Mouse (Mus musculus): ENCODE data around the gene Nbea. TPM values are rescaled to one million over a fixed set of nuclear protein-coding genes. Genes with fewer than 3 reads are reported as not detected.

Gene Nbea
- polyA plus RNA-seq, 1 experiment: 0.20 TPM

DNA sequence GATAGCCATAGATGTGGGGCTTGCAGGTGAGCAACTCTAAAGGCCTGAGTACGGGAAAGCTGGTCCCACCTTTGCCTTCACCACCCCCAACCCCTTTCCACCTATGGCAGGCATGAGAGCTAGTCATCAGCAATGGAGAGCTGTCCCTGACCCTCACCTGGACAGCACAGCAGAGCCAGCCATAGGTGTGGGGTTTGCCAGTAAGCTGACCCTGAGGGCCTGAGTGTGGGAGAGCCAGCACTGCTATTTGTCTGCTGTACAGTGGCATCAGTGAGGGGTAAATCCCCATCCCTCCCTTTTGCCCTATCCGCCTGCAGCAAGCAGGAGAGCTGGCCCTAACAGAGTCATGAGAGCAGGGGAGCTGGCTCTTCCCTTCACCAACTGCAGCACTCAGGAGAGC is 25.6 kb downstream of the Nbea start:
- H3K4me3 ChIP-seq (replicated peaks): no peak overlapping the region
- no peaks in the 10 kb centered on the region for H3K27me3 ChIP-seq (replicated peaks)
- peaks cover 17% of the 10 kb centered on the region for H3K9me3 ChIP-seq
- H3K36me3 ChIP-seq (replicated peaks; ENCODE audit: low read length): no peaks in the 10 kb centered on the region
- TF ChIP-seq GATA1 (IDR thresholded peaks at IDR 0.05; ENCODE audit: borderline replicate concordance, low read length) (no peak), FLI1 (IDR thresholded peaks at IDR 0.05; ENCODE audit: low read length) (no peak)
- H3K4me1 ChIP-seq: no peaks in the 10 kb centered on the region

DNA sequence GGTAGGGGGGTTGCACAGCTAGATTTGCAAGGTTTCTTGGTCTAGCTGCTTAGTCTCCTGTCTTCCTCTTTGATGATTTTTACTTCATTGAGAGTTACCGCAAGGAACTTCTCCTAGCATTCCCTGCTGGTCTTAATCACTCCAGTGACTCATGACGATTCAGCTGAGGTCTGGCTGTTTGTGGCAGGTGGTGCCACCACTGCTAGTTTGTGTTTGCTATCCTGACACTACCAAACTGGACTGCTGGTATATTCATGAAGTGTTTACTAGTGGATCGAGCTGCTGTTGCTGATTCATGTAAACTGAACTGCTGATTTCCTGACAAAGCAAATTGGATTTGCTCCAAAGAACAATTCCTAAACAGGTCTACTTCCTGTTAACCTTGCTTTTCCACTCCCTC is 56.8 kb downstream of the Nbea start:
- no peaks in the 10 kb centered on the region for H3K27me3 ChIP-seq (replicated peaks)
- no peak overlapping the region for H3K4me3 ChIP-seq (replicated peaks)
- no peaks in the 10 kb centered on the region for H3K36me3 ChIP-seq (replicated peaks; ENCODE audit: low read length)
- no peaks in the 10 kb centered on the region for H3K4me1 ChIP-seq
- H3K9me3 ChIP-seq: peaks cover 22% of the 10 kb centered on the region
- TF ChIP-seq FLI1 (IDR thresholded peaks at IDR 0.05; ENCODE audit: low read length) (no peak), GATA1 (IDR thresholded peaks at IDR 0.05; ENCODE audit: borderline replicate concordance, low read length) (no peak)

DNA sequence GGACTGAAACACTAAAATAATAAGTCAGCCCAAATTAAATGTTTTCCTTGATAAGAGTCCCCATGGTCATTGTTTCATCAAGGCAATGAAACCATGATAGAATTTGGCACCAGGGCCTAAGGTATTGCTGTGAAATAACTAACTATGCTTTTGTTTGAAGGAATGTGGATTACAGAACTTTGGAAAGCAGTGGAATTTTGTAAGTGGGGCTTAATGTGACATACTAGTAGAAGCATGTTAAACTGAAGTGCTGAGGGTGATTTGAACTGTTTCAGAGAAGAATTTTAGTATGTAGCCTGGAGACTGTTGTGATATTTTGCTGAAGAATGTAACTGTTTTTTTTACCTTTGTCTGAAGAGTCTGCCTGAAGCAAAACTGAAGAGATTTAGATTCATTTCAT is 66.9 kb downstream of the Nbea start:
- no peak for TF ChIP-seq FLI1 (IDR thresholded peaks at IDR 0.05; ENCODE audit: low read length)
- no peak for TF ChIP-seq GATA1 (IDR thresholded peaks at IDR 0.05; ENCODE audit: borderline replicate concordance, low read length)
- no peak overlapping the region for H3K4me3 ChIP-seq (replicated peaks)
- H3K9me3 ChIP-seq: peaks cover 6% of the 10 kb centered on the region

DNA sequence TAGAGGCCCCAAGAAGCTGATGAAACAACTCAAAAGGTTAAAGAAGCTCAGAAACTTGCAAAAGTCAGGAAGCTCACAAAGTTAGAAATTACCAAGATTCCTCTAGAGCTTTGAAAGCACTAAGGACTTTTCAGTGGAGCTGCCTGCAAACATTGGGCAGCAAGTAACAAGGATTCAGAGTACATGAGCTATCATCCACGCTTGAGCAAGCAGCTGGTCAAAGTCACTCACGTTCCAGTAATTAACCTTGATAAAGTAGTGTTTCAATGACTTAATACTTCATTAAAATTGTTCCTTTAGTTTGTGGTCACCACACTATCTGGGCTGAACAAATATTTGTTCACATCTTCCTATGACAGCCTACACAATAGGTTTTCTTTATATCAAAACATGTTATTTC is 75.4 kb downstream of the Nbea start:
- TF ChIP-seq FLI1 (IDR thresholded peaks at IDR 0.05; ENCODE audit: low read length): no peak
- no peak for TF ChIP-seq GATA1 (IDR thresholded peaks at IDR 0.05; ENCODE audit: borderline replicate concordance, low read length)
- no peaks in the 10 kb centered on the region for H3K27me3 ChIP-seq (replicated peaks)
- H3K36me3 ChIP-seq (replicated peaks; ENCODE audit: low read length): no peaks in the 10 kb centered on the region
- no peaks in the 10 kb centered on the region for H3K9me3 ChIP-seq
- H3K4me3 ChIP-seq (replicated peaks): no peak overlapping the region
- no peaks in the 10 kb centered on the region for H3K4me1 ChIP-seq

More for the DNA sequence above, 66.9 kb downstream of the Nbea start:
- Histone ChIP-seq H3K4me1 (no peaks in the 10 kb centered on the region), H3K36me3 (replicated peaks; ENCODE audit: low read length) (no peaks in the 10 kb centered on the region), H3K27me3 (replicated peaks) (no peaks in the 10 kb centered on the region)

DNA sequence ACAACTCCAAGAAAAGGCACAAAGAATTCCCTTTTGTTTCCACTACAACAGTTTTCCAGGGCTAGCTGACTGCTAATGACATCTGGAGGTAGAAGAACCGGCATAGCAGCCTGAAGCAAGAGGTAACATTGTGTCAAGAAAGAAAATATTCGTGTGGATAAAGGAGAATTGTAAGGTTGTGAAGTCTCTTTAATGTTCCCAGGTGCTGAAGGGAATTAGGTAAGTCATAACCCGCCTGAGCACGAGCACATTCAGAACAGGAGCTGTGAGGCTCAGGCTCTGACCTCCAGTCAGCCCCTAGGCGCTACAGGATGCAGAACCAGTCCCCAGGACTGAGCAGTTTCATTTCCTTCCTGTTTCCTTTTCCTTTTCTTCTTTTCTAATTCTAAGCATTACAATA is 86.4 kb downstream of the Nbea start:
- TF ChIP-seq GATA1 (IDR thresholded peaks at IDR 0.05; ENCODE audit: borderline replicate concordance, low read length) (no peak), FLI1 (IDR thresholded peaks at IDR 0.05; ENCODE audit: low read length) (no peak)
- Histone ChIP-seq H3K9me3 (no peaks in the 10 kb centered on the region), H3K4me1 (peaks cover 4% of the 10 kb centered on the region; the same call in 1 of the 2 replicates), H3K27me3 (replicated peaks) (no peaks in the 10 kb centered on the region), H3K36me3 (replicated peaks; ENCODE audit: low read length) (no peaks in the 10 kb centered on the region), H3K4me3 (replicated peaks) (no peak overlapping the region)

DNA sequence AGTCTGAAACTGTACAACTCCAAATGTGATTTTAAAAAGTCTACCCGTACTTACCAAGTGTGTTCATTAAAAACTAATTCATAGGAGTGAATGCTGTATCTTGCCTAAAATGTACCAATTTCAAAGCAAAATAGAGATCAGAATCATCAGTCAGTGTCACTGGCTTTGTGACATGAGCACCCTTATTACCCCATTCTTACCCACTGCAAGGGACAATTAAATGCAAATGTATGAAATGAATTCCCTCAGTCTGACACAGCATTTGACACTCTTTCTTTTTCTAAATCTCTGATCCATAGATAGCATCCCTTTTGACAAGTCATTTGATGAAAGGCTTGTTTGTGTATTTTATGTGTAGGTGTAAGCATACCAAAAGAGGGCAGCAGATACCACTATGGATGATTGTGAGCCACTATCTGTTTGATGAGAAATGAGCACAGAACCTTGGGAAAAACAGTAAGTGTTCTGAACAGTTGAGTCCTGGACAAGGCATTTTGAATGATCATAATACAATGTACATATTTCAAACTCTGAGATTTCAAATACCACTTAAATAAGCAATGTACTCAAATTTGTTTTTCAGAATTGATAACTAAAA is 104.4 kb downstream of the Nbea start:
- Histone ChIP-seq H3K27me3 (replicated peaks) (no peaks in the 10 kb centered on the region), H3K4me1 (no peaks in the 10 kb centered on the region), H3K4me3 (replicated peaks) (no peak overlapping the region), H3K9me3 (no peaks in the 10 kb centered on the region), H3K36me3 (replicated peaks; ENCODE audit: low read length) (no peaks in the 10 kb centered on the region)
- TF ChIP-seq FLI1 (IDR thresholded peaks at IDR 0.05; ENCODE audit: low read length) (no peak), GATA1 (IDR thresholded peaks at IDR 0.05; ENCODE audit: borderline replicate concordance, low read length) (no peak)

DNA sequence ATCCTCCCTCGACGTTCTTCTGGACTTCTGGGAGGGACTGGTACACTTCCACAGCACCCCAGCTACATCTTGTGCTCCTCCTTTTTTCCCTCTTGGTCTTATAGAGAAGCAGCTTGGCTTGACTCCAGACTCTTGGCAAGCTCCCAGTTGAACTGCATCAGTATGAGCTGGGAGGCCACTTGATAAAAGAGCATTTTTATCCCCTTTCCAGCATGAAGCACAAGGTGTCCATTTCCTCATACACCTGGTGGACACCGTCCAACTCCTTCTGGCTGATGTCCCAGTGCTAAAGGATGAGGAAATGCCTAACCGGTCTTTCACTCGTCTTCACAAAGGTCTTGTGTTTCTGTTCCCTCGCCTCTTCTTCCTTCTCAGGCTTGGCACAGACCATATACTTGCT is 115.7 kb downstream of the Nbea start:
- Histone ChIP-seq H3K4me1 (peaks cover 12% of the 10 kb centered on the region), H3K36me3 (replicated peaks; ENCODE audit: low read length) (peaks cover 3% of the 10 kb centered on the region), H3K4me3 (replicated peaks) (no peak overlapping the region), H3K9me3 (no peaks in the 10 kb centered on the region), H3K27me3 (replicated peaks) (no peaks in the 10 kb centered on the region)
- no peak for TF ChIP-seq GATA1 (IDR thresholded peaks at IDR 0.05; ENCODE audit: borderline replicate concordance, low read length)

DNA sequence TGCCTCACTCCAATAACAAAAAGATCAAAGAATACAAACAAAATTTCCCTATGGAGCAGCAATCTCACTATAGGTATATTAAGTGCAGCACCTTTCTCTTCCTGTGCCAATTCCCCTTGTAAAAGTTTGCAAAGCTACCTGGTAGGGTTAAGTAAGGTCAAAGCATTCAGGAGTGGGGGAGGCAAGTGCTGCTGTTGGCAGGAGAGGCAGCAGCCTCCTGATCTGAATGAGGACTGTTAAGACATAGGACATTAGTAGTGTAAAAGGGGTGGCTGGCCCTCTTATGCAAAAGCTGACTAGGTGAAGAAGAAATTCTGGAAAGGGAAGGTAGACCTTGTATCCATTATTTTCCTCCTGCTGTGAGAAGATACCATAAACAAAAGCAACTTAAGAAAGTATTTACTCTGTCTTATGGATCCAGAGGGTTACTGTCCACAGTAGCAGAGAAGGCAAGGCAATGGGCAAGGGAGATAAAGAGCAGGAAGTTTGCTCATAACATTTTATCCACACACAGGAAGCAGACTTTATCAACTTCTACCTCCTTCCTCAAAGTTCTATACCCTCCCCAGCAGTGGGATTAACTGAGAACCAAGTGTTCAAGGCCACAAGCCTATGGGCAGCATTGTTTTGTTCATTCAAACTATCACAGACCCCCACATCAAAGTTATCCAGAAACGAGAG is 117.0 kb downstream of the Nbea start:
- TF ChIP-seq FLI1 (IDR thresholded peaks at IDR 0.05; ENCODE audit: low read length) (no peak), GATA1 (IDR thresholded peaks at IDR 0.05; ENCODE audit: borderline replicate concordance, low read length) (no peak)
- no peaks in the 10 kb centered on the region for H3K27me3 ChIP-seq (replicated peaks)
- H3K9me3 ChIP-seq: no peaks in the 10 kb centered on the region

DNA sequence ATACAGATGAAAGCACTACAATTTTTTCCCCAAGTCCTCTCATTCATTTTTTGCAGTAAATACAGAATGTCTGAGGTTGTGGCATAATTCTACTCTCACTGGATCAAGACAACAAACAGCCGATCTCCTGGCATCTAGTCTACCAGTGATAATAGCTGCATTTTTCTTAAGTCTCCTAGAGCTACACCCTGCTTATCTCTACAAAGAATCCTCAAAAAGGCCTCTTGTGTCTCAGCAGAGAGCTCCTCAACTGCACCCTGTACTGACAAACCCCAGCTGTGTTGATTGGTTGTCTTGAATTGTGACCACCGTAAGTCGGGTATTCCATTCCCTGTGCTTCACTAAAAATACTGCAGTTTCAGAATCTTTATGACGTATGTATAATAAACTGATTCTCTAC is 118.3 kb downstream of the Nbea start:
- TF ChIP-seq FLI1 (IDR thresholded peaks at IDR 0.05; ENCODE audit: low read length) (no peak), GATA1 (IDR thresholded peaks at IDR 0.05; ENCODE audit: borderline replicate concordance, low read length) (no peak)
- Histone ChIP-seq H3K36me3 (replicated peaks; ENCODE audit: low read length) (peaks cover 3% of the 10 kb centered on the region), H3K9me3 (no peaks in the 10 kb centered on the region), H3K4me1 (peaks cover 20% of the 10 kb centered on the region), H3K4me3 (replicated peaks) (no peak overlapping the region), H3K27me3 (replicated peaks) (no peaks in the 10 kb centered on the region)

More for the DNA sequence above, 117.0 kb downstream of the Nbea start:
- peaks cover 3% of the 10 kb centered on the region for H3K36me3 ChIP-seq (replicated peaks; ENCODE audit: low read length)
- no peak overlapping the region for H3K4me3 ChIP-seq (replicated peaks)
- H3K4me1 ChIP-seq: peaks cover 12% of the 10 kb centered on the region

DNA sequence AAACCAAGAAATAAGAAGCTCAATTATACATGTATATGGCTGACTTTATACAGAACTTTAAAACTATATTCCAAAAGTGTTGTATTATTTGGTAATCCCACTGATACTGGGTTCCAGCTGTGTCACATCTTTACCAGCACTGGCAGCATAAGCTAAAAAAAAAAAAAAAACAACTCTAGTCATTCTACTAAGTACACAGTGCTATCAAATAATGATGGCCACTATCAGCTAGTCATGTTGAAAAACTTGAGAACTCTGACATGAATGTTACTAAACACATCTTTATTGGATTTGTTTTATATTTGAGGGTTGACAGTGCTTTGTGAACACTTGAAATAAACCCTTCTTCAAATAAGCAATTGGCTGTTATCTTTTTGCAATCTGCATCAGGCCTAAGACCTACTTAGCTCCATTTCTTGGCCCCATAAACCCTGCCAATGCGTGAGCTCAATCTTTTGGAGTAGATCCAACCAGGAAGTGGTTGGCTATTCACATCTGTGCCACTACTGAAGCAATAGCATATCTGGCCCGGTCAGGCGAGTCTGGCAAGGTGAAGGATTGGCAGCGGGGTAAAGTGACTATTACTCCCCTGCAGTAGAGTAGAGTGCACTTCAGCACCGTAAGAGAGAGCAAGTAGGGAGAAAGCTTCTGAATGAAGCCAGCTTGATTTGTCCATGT is 137.7 kb downstream of the Nbea start:
- no peak for TF ChIP-seq GATA1 (IDR thresholded peaks at IDR 0.05; ENCODE audit: borderline replicate concordance, low read length)
- TF ChIP-seq FLI1 (IDR thresholded peaks at IDR 0.05; ENCODE audit: low read length): no peak
- no peak overlapping the region for H3K4me3 ChIP-seq (replicated peaks)
- H3K4me1 ChIP-seq: no peaks in the 10 kb centered on the region
- H3K9me3 ChIP-seq: no peaks in the 10 kb centered on the region
- no peaks in the 10 kb centered on the region for H3K27me3 ChIP-seq (replicated peaks)
- H3K36me3 ChIP-seq (replicated peaks; ENCODE audit: low read length): no peaks in the 10 kb centered on the region

All from megakaryocyte, embryonic 14.5 days (primary cell).